Mouse (Mus musculus): Measurements from ENCODE around the gene Gtf2i. TPM values are rescaled to one million over a fixed set of nuclear protein-coding genes. Genes with fewer than 3 reads are reported as not detected.
A peak's percentile ranks its signal among the peaks of the same experiment; 100 is the strongest.
"Not testable (repeated sequence)": the region's sequence is repeated elsewhere in the genome, so short reads cannot be mapped to it uniquely, and the experiment has no call there.

Gene Gtf2i
- 108 and 115 TPM in 2 replicates for polyA plus RNA-seq (2014; fragmentation: Nextera tagmentation; extraction: Ambion mirVana)

GRCm38 (mm10) chr5:134314688-134315622 is at the start of gene Gtf2i:
Gene Gtf2i (minus strand): TSS chr5:134314760.
- Histone ChIP-seq H3K9me3 (ENCODE audit: control insufficient read depth, low read length) (no peaks in the 10 kb centered on the region), H3K27ac (ENCODE audit: low read depth, low read length) (peak within 1 kb of the TSS; percentile 98), H3K4me2 (peak within 1 kb of the TSS; percentile 93), H3K36me3 (ENCODE audit: control insufficient read depth, insufficient read depth, low read length) (peaks cover 13% of the 10 kb centered on the region), H3K4me1 (replicated peaks; ENCODE audit: control insufficient read depth, insufficient read depth, low read length) (peaks cover 10% of the 10 kb centered on the region), H3K9ac (ENCODE audit: low read depth, low read length) (peak within 1 kb of the TSS; percentile 89), H3K4me3 (ENCODE audit: low read depth, low read length) (peak within 1 kb of the TSS; percentile 76), H3K27me3 (replicated peaks; ENCODE audit: control insufficient read depth, insufficient read depth, low read length) (no peaks in the 10 kb centered on the region)
- ATAC-seq (replicated peaks; ENCODE audit: low FRiP score) (peak; percentile 89), DNase-seq (ENCODE audit: low spot score) (peak; percentile 96)
- WGBS = under 1% methylated on average over 40 of the region's 40 CpGs

GRCm38 (mm10) chr5:134359101-134359500 is 44.5 kb upstream of the Gtf2i start:
- H3K9me3 ChIP-seq (ENCODE audit: control insufficient read depth, low read length) = no peaks in the 10 kb centered on the region
- no peaks in the 10 kb centered on the region for H3K4me1 ChIP-seq (replicated peaks; ENCODE audit: control insufficient read depth, insufficient read depth, low read length)
- no peak overlapping the region for H3K9ac ChIP-seq (ENCODE audit: low read depth, low read length)
- no peak for ATAC-seq (replicated peaks; ENCODE audit: low FRiP score)
- no peak overlapping the region for H3K4me3 ChIP-seq (ENCODE audit: low read depth, low read length)
- no peak overlapping the region for H3K4me2 ChIP-seq
- WGBS = 89% methylated on average over 4 of the region's 4 CpGs
- H3K27me3 ChIP-seq (replicated peaks; ENCODE audit: control insufficient read depth, insufficient read depth, low read length) = no peaks in the 10 kb centered on the region
- peaks cover 25% of the 10 kb centered on the region for H3K36me3 ChIP-seq (ENCODE audit: control insufficient read depth, insufficient read depth, low read length)
- no peak overlapping the region for H3K27ac ChIP-seq (ENCODE audit: low read depth, low read length)
- DNase-seq (ENCODE audit: low spot score) = no peak

GRCm38 (mm10) chr5:134355372-134355771 is 40.8 kb upstream of the Gtf2i start:
- not testable (repeated sequence) for H3K9me3 ChIP-seq (ENCODE audit: control insufficient read depth, low read length); H3K27me3 ChIP-seq (replicated peaks; ENCODE audit: control insufficient read depth, insufficient read depth, low read length); H3K4me2 ChIP-seq; H3K9ac ChIP-seq (ENCODE audit: low read depth, low read length); ATAC-seq (replicated peaks; ENCODE audit: low FRiP score); H3K4me3 ChIP-seq (ENCODE audit: low read depth, low read length); DNase-seq (ENCODE audit: low spot score); H3K27ac ChIP-seq (ENCODE audit: low read depth, low read length)
- WGBS = 87% methylated on average over 4 of the region's 4 CpGs
- Histone ChIP-seq H3K36me3 (ENCODE audit: control insufficient read depth, insufficient read depth, low read length) (peaks cover 17% of the 10 kb centered on the region), H3K4me1 (replicated peaks; ENCODE audit: control insufficient read depth, insufficient read depth, low read length) (peaks cover 11% of the 10 kb centered on the region)

GRCm38 (mm10) chr5:134353117-134353516 is 38.6 kb upstream of the Gtf2i start:
- Histone ChIP-seq H3K4me3 (ENCODE audit: low read depth, low read length) (no peak overlapping the region), H3K4me1 (replicated peaks; ENCODE audit: control insufficient read depth, insufficient read depth, low read length) (peaks cover 12% of the 10 kb centered on the region), H3K27ac (ENCODE audit: low read depth, low read length) (no peak overlapping the region), H3K36me3 (ENCODE audit: control insufficient read depth, insufficient read depth, low read length) (peaks cover 3% of the 10 kb centered on the region; the same call in 1 of the 2 replicates), H3K4me2 (no peak overlapping the region), H3K27me3 (replicated peaks; ENCODE audit: control insufficient read depth, insufficient read depth, low read length) (no peaks in the 10 kb centered on the region), H3K9ac (ENCODE audit: low read depth, low read length) (no peak overlapping the region), H3K9me3 (ENCODE audit: control insufficient read depth, low read length) (no peaks in the 10 kb centered on the region)
- no peak for ATAC-seq (replicated peaks; ENCODE audit: low FRiP score)
- WGBS = 63% methylated on average over 4 of the region's 4 CpGs
- DNase-seq (ENCODE audit: low spot score) = no peak

GRCm38 (mm10) chr5:134352527-134353001 is 38.0 kb upstream of the Gtf2i start:
- no peaks in the 10 kb centered on the region for H3K9me3 ChIP-seq (ENCODE audit: control insufficient read depth, low read length)
- no peak overlapping the region for H3K9ac ChIP-seq (ENCODE audit: low read depth, low read length)
- H3K27ac ChIP-seq (ENCODE audit: low read depth, low read length) = no peak overlapping the region
- 65% methylated on average over 3 of the region's 3 CpGs for WGBS
- H3K27me3 ChIP-seq (replicated peaks; ENCODE audit: control insufficient read depth, insufficient read depth, low read length) = no peaks in the 10 kb centered on the region
- H3K36me3 ChIP-seq (ENCODE audit: control insufficient read depth, insufficient read depth, low read length) = no peaks in the 10 kb centered on the region; the same call in 1 of the 2 replicates
- no peak overlapping the region for H3K4me2 ChIP-seq
- peaks cover 12% of the 10 kb centered on the region for H3K4me1 ChIP-seq (replicated peaks; ENCODE audit: control insufficient read depth, insufficient read depth, low read length)
- DNase-seq (ENCODE audit: low spot score) (no peak), ATAC-seq (replicated peaks; ENCODE audit: low FRiP score) (no peak)
- H3K4me3 ChIP-seq (ENCODE audit: low read depth, low read length) = no peak overlapping the region

GRCm38 (mm10) chr5:134350660-134351059 is 36.1 kb upstream of the Gtf2i start:
- Histone ChIP-seq H3K9ac (ENCODE audit: low read depth, low read length) (no peak overlapping the region), H3K4me1 (replicated peaks; ENCODE audit: control insufficient read depth, insufficient read depth, low read length) (peaks cover 12% of the 10 kb centered on the region), H3K27me3 (replicated peaks; ENCODE audit: control insufficient read depth, insufficient read depth, low read length) (no peaks in the 10 kb centered on the region), H3K9me3 (ENCODE audit: control insufficient read depth, low read length) (no peaks in the 10 kb centered on the region), H3K4me3 (ENCODE audit: low read depth, low read length) (no peak overlapping the region), H3K36me3 (ENCODE audit: control insufficient read depth, insufficient read depth, low read length) (no peaks in the 10 kb centered on the region), H3K27ac (ENCODE audit: low read depth, low read length) (no peak overlapping the region), H3K4me2 (peak overlapping the region; percentile 52)
- ATAC-seq (replicated peaks; ENCODE audit: low FRiP score) = peak; percentile 97
- peak; percentile 68 for DNase-seq (ENCODE audit: low spot score)
- WGBS = 13% methylated on average over 10 of the region's 10 CpGs

GRCm38 (mm10) chr5:134347066-134347465 is 32.5 kb upstream of the Gtf2i start:
- H3K4me2 ChIP-seq = no peak overlapping the region
- no peaks in the 10 kb centered on the region for H3K9me3 ChIP-seq (ENCODE audit: control insufficient read depth, low read length)
- WGBS = 68% methylated on average over 2 of the region's 2 CpGs
- no peaks in the 10 kb centered on the region for H3K27me3 ChIP-seq (replicated peaks; ENCODE audit: control insufficient read depth, insufficient read depth, low read length)
- ATAC-seq (replicated peaks; ENCODE audit: low FRiP score) (no peak), DNase-seq (ENCODE audit: low spot score) (no peak)
- H3K4me3 ChIP-seq (ENCODE audit: low read depth, low read length) = no peak overlapping the region
- peaks cover 17% of the 10 kb centered on the region for H3K4me1 ChIP-seq (replicated peaks; ENCODE audit: control insufficient read depth, insufficient read depth, low read length)
- H3K36me3 ChIP-seq (ENCODE audit: control insufficient read depth, insufficient read depth, low read length) = no peaks in the 10 kb centered on the region
- H3K27ac ChIP-seq (ENCODE audit: low read depth, low read length) = no peak overlapping the region
- H3K9ac ChIP-seq (ENCODE audit: low read depth, low read length) = no peak overlapping the region

GRCm38 (mm10) chr5:134345449-134345848 is 30.9 kb upstream of the Gtf2i start:
- WGBS = 84% methylated on average over 9 of the region's 9 CpGs
- no peak; the same call in 1 of the 2 replicates for ATAC-seq (replicated peaks; ENCODE audit: low FRiP score)
- Histone ChIP-seq H3K27ac (ENCODE audit: low read depth, low read length) (no peak overlapping the region), H3K4me3 (ENCODE audit: low read depth, low read length) (no peak overlapping the region), H3K9me3 (ENCODE audit: control insufficient read depth, low read length) (no peaks in the 10 kb centered on the region), H3K27me3 (replicated peaks; ENCODE audit: control insufficient read depth, insufficient read depth, low read length) (no peaks in the 10 kb centered on the region), H3K4me1 (replicated peaks; ENCODE audit: control insufficient read depth, insufficient read depth, low read length) (peaks cover 7% of the 10 kb centered on the region), H3K36me3 (ENCODE audit: control insufficient read depth, insufficient read depth, low read length) (no peaks in the 10 kb centered on the region), H3K4me2 (no peak overlapping the region), H3K9ac (ENCODE audit: low read depth, low read length) (no peak overlapping the region)
- DNase-seq (ENCODE audit: low spot score) = no peak

Measured in liver, embryonic 11.5 days (tissue).